Mouse (Mus musculus): ENCODE measurements around the gene Pus10.

The Pus10 gene

DNA sequence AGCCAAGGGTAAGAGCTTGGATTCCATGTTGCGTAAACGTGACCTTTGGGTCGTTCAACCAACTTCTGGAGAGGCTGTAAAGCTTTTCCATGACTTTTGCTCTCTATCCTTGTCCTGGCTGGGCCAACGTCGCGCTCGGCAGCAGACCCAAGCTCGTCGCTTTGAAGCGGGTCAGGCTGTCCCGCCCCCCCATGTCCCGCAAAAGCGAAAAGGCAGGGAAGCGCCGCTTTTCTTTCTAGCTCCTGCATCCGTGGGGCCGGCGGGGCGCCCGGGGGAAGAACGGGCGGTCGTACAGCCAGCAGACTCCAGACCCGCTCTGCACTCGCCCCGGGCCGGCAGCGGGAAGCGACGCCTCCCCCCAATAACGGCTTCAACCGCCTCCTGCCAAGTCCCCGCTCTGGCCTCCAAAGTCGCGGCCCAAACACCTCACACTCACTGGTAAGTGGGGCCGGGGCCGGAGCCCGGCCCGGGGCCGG lies at the start of gene Pus10:
TSS of gene Pus10 (plus strand) at position 364 of the 476 bp plus-strand sequence.
- ChIA-PET POLR2A (interaction anchor here (0.6 to 5.9 kb wide), 85 partner anchors 11 to 1035 kb away, joined by 3 to 119 read pairs (median 5); partner anchors contain the start of genes 0610010F05Rik (in 3 of the 4), Ahsa2 (in 3 of the 4), Rel (in 3 of the 4) and Cct4 (in 2 of the 4)), CTCF (interaction anchor here in 2 of 4 experiments (1.1 kb wide), 2 partner anchors 14 kb away, joined by 3 read pairs; no protein-coding TSS in a partner anchor)

DNA sequence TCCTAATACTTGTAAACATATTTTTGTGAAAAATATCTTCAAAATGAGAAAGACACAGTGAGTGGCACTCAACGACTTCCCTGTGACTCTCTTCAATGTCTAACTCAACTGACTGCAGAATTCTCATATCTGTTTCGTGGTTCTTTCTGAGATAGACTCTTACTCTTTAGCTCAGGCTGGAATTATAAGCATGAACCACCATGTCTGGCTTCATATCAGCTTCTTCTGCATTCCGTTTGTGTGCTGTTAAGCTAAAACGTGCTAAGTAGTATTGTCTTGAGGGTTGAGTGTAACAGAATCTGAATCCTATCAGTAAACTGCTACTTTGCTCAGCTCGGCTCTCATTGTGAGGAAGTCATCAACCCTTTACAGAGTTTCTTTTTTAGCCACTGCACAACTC lies 46.5 kb upstream of the Pus10 start:
- ChIA-PET CTCF (no interaction called here), POLR2A (interaction anchor here in 2 of 4 experiments (1.0 to 1.3 kb wide), 3 partner anchors 10 to 47 kb away, joined by 3 to 5 read pairs (median 4); partner anchors contain the start of genes 0610010F05Rik (in 1 of the 2), Pex13 (in 1 of the 2) and Pus10 (in 1 of the 2))

DNA sequence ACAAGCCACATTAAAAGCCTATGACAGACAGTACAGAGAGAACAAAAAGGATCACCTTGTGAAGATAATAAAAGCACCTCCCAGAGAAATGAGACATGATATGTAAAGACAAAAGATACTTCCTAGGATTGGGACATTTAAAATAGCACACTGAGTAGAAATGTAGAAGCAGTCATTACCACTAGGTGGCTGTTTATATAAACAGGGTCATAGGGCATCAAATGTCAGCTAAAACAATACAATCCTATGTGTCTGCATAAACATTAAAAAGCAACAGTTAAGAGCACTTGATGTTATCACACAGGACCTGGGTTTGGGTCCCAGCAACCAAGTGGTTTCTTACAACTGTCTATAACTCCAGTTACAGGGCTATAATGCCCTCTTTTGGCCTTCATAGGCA lies 34.8 kb upstream of the Pus10 start:
- POLR2A ChIA-PET, result interaction anchor here in 1 of 4 experiments (2.1 kb wide), 1 partner anchor 35 kb away, joined by 5 read pairs; the partner anchor contains the start of genes Pex13 and Pus10
- CTCF ChIA-PET, result no interaction called here

DNA sequence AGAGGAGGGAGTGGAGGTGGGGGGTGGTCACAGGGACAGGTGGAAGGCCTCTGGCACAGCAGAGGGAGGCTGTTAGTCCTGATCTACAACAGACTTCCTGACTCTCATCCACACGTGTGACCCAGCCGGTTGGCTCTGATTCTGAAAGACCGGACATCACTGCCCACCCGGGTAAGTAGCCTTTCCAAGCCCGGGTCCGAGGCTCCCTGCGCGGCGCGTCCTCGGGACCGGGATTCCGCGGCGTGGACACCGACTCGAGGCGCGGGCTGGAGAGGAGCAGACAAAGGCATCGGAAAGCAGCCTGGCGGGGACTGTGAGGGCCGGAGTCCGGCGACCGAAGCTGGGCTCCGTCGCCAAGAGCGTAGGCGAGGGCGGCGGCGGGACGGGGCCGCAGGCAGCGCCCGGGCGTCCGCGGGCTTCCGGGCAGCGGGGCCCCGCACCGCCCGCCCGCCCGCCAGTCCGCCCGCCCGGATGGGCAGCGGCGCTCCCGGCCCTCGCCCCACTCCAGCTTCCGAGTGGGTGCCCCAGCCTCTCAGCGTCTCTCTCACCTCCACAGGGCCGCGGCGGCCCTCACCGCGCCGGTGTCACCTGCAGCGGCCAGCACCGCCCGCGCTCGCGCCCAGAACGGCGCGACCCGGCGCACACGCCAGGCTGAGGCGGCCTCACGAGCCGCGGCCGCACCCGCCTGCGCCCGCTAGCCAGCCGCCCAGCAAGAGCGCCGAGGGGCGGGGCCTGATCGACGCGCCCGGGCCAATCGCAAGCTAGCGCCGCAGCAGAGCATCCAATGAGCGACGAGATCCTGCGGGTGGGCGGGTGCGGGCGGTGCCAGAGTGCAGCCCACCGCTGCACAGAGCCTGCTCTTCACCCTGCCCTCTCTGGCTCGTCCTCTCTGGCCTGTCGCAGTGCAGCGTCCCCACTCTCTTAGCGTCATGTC lies 32.3 kb upstream of the Pus10 start, which contains the start of gene 0610010F05Rik:
TSS of gene 0610010F05Rik (minus strand) at position 695 of the 934 bp plus-strand sequence.
- ChIA-PET POLR2A (interaction anchor here (0.6 to 2.5 kb wide), 36 partner anchors 9 to 1999 kb away, joined by 3 to 43 read pairs (median 4); partner anchors contain the start of genes Pex13 (in 3 of the 4), Pus10 (in 3 of the 4) and Ahsa2 (in 2 of the 4)), CTCF (interaction anchor here in 2 of 4 experiments (0.6 kb wide), 2 partner anchors 96 to 635 kb away, joined by 4 to 8 read pairs; no protein-coding TSS in a partner anchor)

GRCm38 (mm10) chr11:23633879-23634215 lies 31.6 kb upstream of the Pus10 start:
- ChIA-PET POLR2A (interaction anchor here (0.6 to 2.5 kb wide), 33 partner anchors 8 to 1999 kb away, joined by 3 to 43 read pairs (median 4); partner anchors contain the start of genes Pex13 (in 3 of the 4), Pus10 (in 3 of the 4) and Ahsa2 (in 2 of the 4)), CTCF (no interaction called here)

DNA sequence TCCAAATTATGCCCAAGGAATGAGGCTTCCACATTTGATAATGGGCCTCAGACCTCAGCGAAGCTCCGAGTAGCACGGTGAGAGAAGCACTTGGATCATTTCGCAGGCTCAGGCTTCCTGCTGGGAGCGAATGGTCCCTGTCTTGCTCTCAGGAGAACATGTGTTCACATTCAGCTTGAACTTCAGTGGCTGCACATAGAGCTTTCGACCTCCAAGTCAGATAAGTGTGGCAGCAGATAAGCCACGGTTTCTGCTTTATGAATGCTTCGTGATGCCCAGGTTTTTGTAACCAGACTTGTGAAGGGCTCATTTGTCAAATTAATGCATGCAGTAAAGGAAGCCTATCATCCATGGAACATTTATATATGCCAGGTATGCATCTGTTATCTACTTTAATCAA lies 30.9 kb upstream of the Pus10 start:
- ChIA-PET CTCF (no interaction called here), POLR2A (interaction anchor here in 1 of 4 experiments (0.6 to 2.5 kb wide), 4 partner anchors 11 to 220 kb away, joined by 3 to 34 read pairs (median 8); partner anchors contain the start of genes Pex13 and Pus10)

- POLR2A ChIA-PET, result interaction anchor here in 3 of 4 experiments (0.8 to 5.8 kb wide), 4 partner anchors 10 to 18 kb away, joined by 3 to 23 read pairs (median 8); partner anchors contain the start of genes Pex13 (in 2 of the 3), Pus10 (in 2 of the 3) and 0610010F05Rik (in 1 of the 3)
- CTCF ChIA-PET, result no interaction called here
These were observed 18.0 kb upstream of the Pus10 start for GRCm38 (mm10) chr11:23647431-23647830.

DNA sequence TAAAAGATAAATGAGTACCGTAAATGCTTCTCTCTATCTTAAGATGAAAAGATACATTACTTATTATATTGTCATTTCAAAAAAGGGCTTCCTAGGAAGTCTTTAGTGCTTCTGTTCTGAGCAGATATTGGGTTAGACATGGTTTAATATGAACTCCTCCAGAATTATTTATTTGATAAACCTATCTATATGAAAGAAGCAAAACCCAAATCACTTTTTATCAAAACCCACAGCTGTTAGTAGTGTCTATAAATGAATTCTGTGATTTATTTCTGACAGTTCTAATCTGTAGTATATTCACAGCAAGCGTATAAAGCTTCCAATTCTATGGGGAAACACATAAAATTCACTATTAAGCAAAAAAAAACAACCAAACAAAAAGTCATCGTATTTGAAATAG lies 17.6 kb upstream of the Pus10 start:
- ChIA-PET POLR2A (interaction anchor here in 3 of 4 experiments (0.9 to 5.8 kb wide), 5 partner anchors 10 to 18 kb away, joined by 3 to 23 read pairs (median 3); partner anchors contain the start of genes Pex13 (in 3 of the 3) and Pus10 (in 3 of the 3)), CTCF (interaction anchor here in 1 of 4 experiments (0.7 kb wide), 1 partner anchor 361 kb away, joined by 3 read pairs; no protein-coding TSS in a partner anchor)

DNA sequence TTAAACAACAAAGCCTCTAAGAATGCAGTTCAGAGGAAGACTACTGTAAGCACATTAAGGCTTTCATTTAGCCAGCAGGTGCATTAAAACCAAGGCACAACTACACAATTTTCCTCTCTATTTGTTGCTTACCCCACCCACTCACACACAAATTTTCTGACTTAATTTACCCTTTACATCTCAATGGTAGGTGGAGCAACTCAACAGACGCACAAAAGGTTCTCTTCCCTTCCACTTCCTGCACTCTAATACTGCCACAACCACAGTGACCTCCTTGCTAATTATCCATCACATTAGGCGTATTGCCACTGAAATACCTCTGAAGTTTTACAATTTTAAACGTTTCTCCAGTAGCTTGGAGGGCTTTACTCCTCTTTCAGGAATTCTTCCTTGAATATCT lies 11.8 kb upstream of the Pus10 start:
- POLR2A ChIA-PET, result interaction anchor here (0.6 to 8.7 kb wide), 13 partner anchors 9 to 156 kb away, joined by 3 to 119 read pairs (median 4); partner anchors contain the start of genes Pex13 (in 4 of the 4), Pus10 (in 4 of the 4), Ahsa2 (in 2 of the 4) and 0610010F05Rik (in 1 of the 4)
- CTCF ChIA-PET, result no interaction called here

DNA sequence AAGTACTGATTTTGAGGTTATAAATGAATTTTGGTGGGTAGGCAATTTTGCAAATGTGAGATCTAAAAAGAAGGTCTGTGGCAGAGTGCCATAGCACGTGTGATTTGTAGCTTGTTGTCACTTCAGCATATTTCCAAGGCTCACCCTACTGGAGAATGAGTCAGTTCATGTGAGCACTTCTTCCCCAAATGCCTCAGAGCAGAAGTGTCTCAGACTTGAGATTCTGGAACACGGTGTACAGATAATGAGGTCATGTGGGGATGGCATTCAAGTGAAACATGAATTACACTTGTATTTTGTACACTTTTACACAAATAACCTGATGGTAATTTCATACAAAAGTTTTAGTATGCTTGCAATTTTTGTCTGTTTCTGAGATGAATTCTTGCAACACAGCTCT lies 7.7 kb upstream of the Pus10 start:
- CTCF ChIA-PET, result no interaction called here
- POLR2A ChIA-PET, result interaction anchor here in 3 of 4 experiments (0.7 to 8.7 kb wide), 8 partner anchors 7 to 1658 kb away, joined by 3 to 119 read pairs (median 4); partner anchors contain the start of genes Pex13 (in 2 of the 3), Pus10 (in 2 of the 3) and 0610010F05Rik (in 1 of the 3)

- ChIA-PET POLR2A (interaction anchor here in 2 of 4 experiments (0.8 to 5.9 kb wide), 13 partner anchors 10 to 167 kb away, joined by 3 to 119 read pairs (median 23); partner anchors contain the start of genes 0610010F05Rik (in 2 of the 2) and Ahsa2 (in 2 of the 2)), CTCF (interaction anchor here in 1 of 4 experiments (0.6 kb wide), 1 partner anchor 191 kb away, joined by 17 read pairs; no protein-coding TSS in a partner anchor)
These were observed 1.2 kb upstream of the Pus10 start for GRCm38 (mm10) chr11:23664232-23664631.

GRCm38 (mm10) chr11:23665798-23666501 lies 476 bp downstream of the Pus10 start, which contains the start of gene Pex13:
Gene Pex13, minus strand, starts transcription at chr11:23665959.
- CTCF ChIA-PET, result interaction anchor here in 2 of 4 experiments (1.0 to 1.1 kb wide), 3 partner anchors 13 to 136 kb away, joined by 3 read pairs; no protein-coding TSS in a partner anchor
- POLR2A ChIA-PET, result interaction anchor here (0.6 to 5.9 kb wide), 94 partner anchors 11 to 1035 kb away, joined by 3 to 119 read pairs (median 4); partner anchors contain the start of genes 0610010F05Rik (in 3 of the 4), Ahsa2 (in 3 of the 4), Rel (in 3 of the 4) and Cct4 (in 2 of the 4)

DNA sequence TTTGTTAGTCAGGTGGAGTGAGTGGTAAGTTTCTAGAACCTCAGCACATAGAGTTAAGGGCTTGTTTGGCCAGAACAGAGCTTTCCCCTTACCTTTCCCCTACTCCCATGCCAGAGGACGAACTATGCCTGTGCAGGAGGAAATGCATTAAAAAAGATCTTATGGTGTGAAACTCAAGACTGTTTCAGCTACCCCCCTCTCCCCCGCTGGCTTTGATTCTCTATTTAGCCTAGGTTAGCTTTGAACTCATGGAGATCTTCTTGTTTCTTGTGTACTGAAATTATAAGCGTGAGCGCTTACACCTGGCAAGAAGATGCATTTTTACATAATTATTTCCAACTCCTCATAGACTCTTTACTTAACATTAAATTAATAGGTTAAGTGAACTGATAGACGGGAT lies 1.1 kb downstream of the Pus10 start:
- ChIA-PET POLR2A (interaction anchor here (0.6 to 5.9 kb wide), 63 partner anchors 11 to 1036 kb away, joined by 3 to 119 read pairs (median 6); partner anchors contain the start of genes 0610010F05Rik (in 3 of the 4), Rel (in 3 of the 4), Ahsa2 (in 1 of the 4) and Cct4 (in 1 of the 4)), CTCF (interaction anchor here in 2 of 4 experiments (1.0 to 1.1 kb wide), 3 partner anchors 12 to 136 kb away, joined by 3 read pairs; no protein-coding TSS in a partner anchor)

DNA sequence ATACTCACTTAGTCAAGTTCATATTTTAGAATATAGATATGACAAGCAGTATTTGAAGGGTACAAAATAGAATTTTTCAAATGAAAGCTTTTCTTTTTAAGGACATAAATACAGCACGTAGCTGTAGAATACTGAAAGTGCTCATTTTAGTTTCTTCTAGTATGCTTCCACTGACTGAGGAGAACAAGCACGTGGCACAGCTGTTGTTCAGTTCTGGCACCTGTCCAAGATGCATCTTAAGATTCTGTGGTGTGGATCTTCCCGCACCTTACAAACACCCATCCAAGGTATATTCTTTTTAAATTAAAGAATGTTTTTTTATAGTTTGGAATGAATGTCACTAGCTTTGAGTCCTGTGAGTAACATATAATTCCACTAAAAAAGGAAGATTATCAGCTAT lies 1.7 kb downstream of the Pus10 start:
- ChIA-PET POLR2A (interaction anchor here in 2 of 4 experiments (0.8 to 5.9 kb wide), 18 partner anchors 11 to 572 kb away, joined by 4 to 119 read pairs (median 10); partner anchors contain the start of gene 0610010F05Rik (in 2 of the 2)), CTCF (no interaction called here)

GRCm38 (mm10) chr11:23672256-23672749 lies 6.8 kb downstream of the Pus10 start:
- CTCF ChIA-PET, result no interaction called here
- POLR2A ChIA-PET, result interaction anchor here in 1 of 4 experiments (0.8 to 1.2 kb wide), 3 partner anchors 8 to 13 kb away, joined by 3 read pairs; no protein-coding TSS in a partner anchor

- POLR2A ChIA-PET, result interaction anchor here in 2 of 4 experiments (5.6 to 6.1 kb wide), 2 partner anchors 10 kb away, joined by 36 to 44 read pairs; partner anchors contain the start of genes Pex13 (in 2 of the 2) and Pus10 (in 2 of the 2)
- CTCF ChIA-PET, result no interaction called here
These were observed 10.6 kb downstream of the Pus10 start for GRCm38 (mm10) chr11:23676100-23676499.

Data from embryonic stem cell, embryonic (primary cell).